Mouse (Mus musculus): ENCODE data around the gene Nf1.

- TF ChIP-seq CTCF (IDR thresholded peaks at IDR 0.05; ENCODE audit: low read depth, low read length) (no peak), GATA1 (IDR thresholded peaks at IDR 0.05; ENCODE audit: borderline replicate concordance, low read length) (no peak)
These were observed 227.5 kb downstream of the Nf1 start for GRCm38 (mm10) chr11:79566947-79567346.

Data from G1E (cell line).